Mouse (Mus musculus) forebrain, postnatal 0 days (tissue): ENCODE measurements at regions not wholly inside any gene's neighbourhood (a gene's known extent, or its start where the extent isn't known, plus 50 kb on each side); places are given as distances from the start of the nearest gene placed in this dataset.

Experiments
- ATAC-seq: fragments of 200-750 bp; cut with Nextera tagmentation; 2 replicates; pipeline ENCODE4 v1.8.0; 2017; ENCODE audit warnings: mild to moderate bottlenecking, moderate library complexity
- DNase-seq: peaks from one replicate; pipeline ENCODE4 v3.0.0-alpha.2; 2015
- H3K27ac ChIP-seq: fragments of 300-500 bp; sonication (generic); 2 replicates; pipeline ENCODE4 v1.5.1; 2014; ENCODE audit warnings: low read depth, mild to moderate bottlenecking, antibody characterized with exemption, low read length, moderate library complexity, mixed read lengths
- H3K27me3 ChIP-seq: fragments of 300-500 bp; sonication (generic); 2 replicates; pipeline ENCODE4 v1.6.1; 2014; ENCODE audit warnings: mild to moderate bottlenecking, low read length, mixed read lengths; ENCODE audit not compliant: insufficient read depth
- H3K36me3 ChIP-seq: fragments of 300-500 bp; sonication (generic); 2 replicates; pipeline ENCODE4 v1.6.1; 2014; ENCODE audit warnings: mild to moderate bottlenecking, moderate library complexity; ENCODE audit not compliant: insufficient read depth
- H3K4me1 ChIP-seq: fragments of 300-500 bp; sonication (generic); 2 replicates; pipeline ENCODE4 v1.6.1; 2014; ENCODE audit warnings: antibody characterized with exemption; ENCODE audit not compliant: insufficient read depth
- H3K4me2 ChIP-seq: fragments of 300-500 bp; sonication (generic); 2 replicates; pipeline ENCODE4 v1.6.1; 2014; ENCODE audit warnings: low read depth, mild to moderate bottlenecking, moderate library complexity
- H3K4me3 ChIP-seq: fragments of 300-500 bp; sonication (generic); 2 replicates; pipeline ENCODE4 v1.5.1; 2014; ENCODE audit warnings: low read depth, low read length, mixed read lengths
- H3K9ac ChIP-seq: fragments of 300-500 bp; sonication (generic); 2 replicates; pipeline ENCODE4 v1.6.1; 2014; ENCODE audit warnings: mild to moderate bottlenecking
- H3K9me3 ChIP-seq: fragments of 300-500 bp; sonication (generic); 2 replicates; pipeline ENCODE4 v1.6.1; 2016; ENCODE audit warnings: low read length
- CTCF ChIP-seq: sonication (generic); IDR thresholded peaks from 2 replicates; pipeline ENCODE4 v1.5.1; 2016; ENCODE audit warnings: antibody characterized with exemption, control low read depth, low read depth
- WGBS: fragments of 180-500 bp; shearing (Covaris S2); extraction: QIAGEN DNeasy Blood & Tissue Kit; methylation state at CpG from one replicate; pipeline ENCODE4 v1.1.7; 2014; 5-methylcytosine and 5-hydroxymethylcytosine counted together

- 18% methylated on average over 4 of the region's 4 CpGs for WGBS
- H3K4me3 ChIP-seq, result no peak overlapping the region
- H3K9me3 ChIP-seq, result no peaks in the 10 kb centered on the region
- DNase-seq, result peak; percentile 55
- TF ChIP-seq CTCF, result no peak
- no peak overlapping the region for H3K4me2 ChIP-seq
- no peak overlapping the region for H3K9ac ChIP-seq
- peak overlapping the region; percentile 59 for H3K27ac ChIP-seq
- ATAC-seq, result peak; percentile 94
- H3K4me1 ChIP-seq, result peaks cover 4% of the 10 kb centered on the region; the same call in 1 of the 2 replicates
- no peaks in the 10 kb centered on the region for H3K36me3 ChIP-seq
- H3K27me3 ChIP-seq, result no peaks in the 10 kb centered on the region
These were observed 123.5 kb downstream of the Anxa5 start for GRCm38 (mm10) chr3:36352032-36352742.

DNA sequence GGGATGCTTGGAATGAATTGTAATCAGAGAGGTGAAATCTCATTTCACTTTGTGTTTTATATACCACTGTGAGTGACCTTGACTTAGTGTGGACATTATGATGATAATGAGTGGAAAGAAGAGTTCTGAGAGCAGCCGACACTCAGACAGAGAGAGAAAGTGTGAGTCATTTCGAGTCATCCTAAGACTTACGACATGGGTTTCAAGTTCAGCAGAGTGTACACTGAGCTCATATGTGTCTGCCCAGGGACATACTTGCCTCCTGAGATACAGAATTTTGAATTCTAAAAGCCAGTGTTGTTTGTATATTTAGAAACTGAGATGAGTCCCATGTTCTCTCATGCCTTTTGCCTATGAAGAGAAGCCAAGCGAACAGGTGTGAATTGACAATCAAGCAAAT, 126.6 kb downstream of the Anxa5 start:
- DNase-seq (no peak), ATAC-seq (no peak)
- no peaks in the 10 kb centered on the region for H3K9me3 ChIP-seq
- no peaks in the 10 kb centered on the region for H3K27me3 ChIP-seq
- WGBS, result 83% methylated on average over 4 of the region's 4 CpGs
- no peaks in the 10 kb centered on the region for H3K36me3 ChIP-seq
- TF ChIP-seq CTCF, result no peak
- no peak overlapping the region for H3K9ac ChIP-seq
- H3K4me3 ChIP-seq, result no peak overlapping the region
- H3K4me2 ChIP-seq, result no peak overlapping the region
- no peak overlapping the region for H3K27ac ChIP-seq
- peaks cover 4% of the 10 kb centered on the region; the same call in 1 of the 2 replicates for H3K4me1 ChIP-seq

DNA sequence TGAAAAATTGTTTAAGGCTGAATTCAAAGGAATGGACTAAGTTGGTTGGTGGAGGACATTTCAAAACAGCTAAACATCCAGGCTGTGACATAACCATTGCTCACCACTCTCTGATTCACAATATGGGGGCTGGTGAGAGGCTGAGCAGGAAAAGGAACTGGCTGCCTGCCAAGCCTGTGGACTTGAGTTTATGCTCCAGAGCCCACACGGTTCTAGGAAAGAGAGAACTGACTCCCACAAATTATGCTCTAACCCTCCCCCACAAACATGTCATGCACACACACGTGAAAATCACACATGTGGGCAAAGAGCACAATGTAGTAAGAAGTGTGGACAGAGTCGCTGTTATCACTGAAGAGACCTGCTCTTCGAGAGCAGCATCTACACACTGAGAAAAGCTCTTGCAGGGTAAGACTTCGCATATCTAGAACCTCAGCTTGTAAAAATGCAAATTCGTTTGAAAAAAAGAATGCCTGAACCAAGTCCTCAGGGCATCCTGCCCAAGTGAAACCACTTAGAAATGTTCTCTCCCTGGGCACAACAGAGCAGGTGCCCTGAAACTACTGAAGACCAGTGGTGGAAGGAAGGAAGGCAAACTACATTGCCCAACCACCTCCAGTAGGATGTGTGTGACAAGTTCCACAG, 118.9 kb upstream of the Qrfpr start:
- Histone ChIP-seq H3K36me3 (no peaks in the 10 kb centered on the region), H3K27ac (no peak overlapping the region), H3K9me3 (no peaks in the 10 kb centered on the region), H3K9ac (no peak overlapping the region), H3K4me3 (no peak overlapping the region), H3K27me3 (no peaks in the 10 kb centered on the region), H3K4me1 (no peaks in the 10 kb centered on the region), H3K4me2 (no peak overlapping the region)
- ATAC-seq, result no peak
- TF ChIP-seq CTCF, result no peak
- DNase-seq, result no peak
- 69% methylated on average over 6 of the region's 6 CpGs for WGBS

DNA sequence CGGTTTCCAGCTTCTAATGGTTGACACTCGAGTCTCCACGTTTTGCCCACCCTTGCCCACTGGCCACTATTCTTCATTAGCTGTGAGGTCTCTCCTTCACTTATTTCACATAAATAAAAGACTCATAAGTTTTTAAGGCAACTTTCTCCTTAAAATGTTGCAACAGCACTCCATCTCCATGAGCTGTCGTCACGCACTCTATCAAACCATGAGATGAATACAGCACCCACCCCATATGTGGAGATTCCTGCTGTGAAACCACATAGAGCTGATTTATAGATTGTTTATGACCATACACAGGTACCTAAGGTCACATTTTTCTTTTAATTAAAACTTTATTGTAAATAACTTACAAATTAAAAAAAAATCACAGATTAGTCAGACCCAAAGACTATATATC, 117.5 kb upstream of the Qrfpr start:
- Histone ChIP-seq H3K9me3 (no peaks in the 10 kb centered on the region), H3K27ac (no peak overlapping the region), H3K4me3 (no peak overlapping the region), H3K27me3 (no peaks in the 10 kb centered on the region), H3K4me1 (no peaks in the 10 kb centered on the region), H3K36me3 (no peaks in the 10 kb centered on the region), H3K4me2 (no peak overlapping the region), H3K9ac (no peak overlapping the region)
- TF ChIP-seq CTCF, result no peak
- 95% methylated on average over 5 of the region's 5 CpGs for WGBS
- DNase-seq (no peak), ATAC-seq (no peak)

GRCm38 (mm10) chr3:36334279-36334678, 112.2 kb upstream of the Qrfpr start:
- no peak for ATAC-seq
- H3K4me2 ChIP-seq, result no peak overlapping the region
- no peak overlapping the region for H3K4me3 ChIP-seq
- H3K9me3 ChIP-seq, result no peaks in the 10 kb centered on the region
- no peak for TF ChIP-seq CTCF
- no peak overlapping the region for H3K9ac ChIP-seq
- H3K36me3 ChIP-seq, result no peaks in the 10 kb centered on the region
- 73% methylated on average over 5 of the region's 5 CpGs for WGBS
- no peak overlapping the region for H3K27ac ChIP-seq
- no peaks in the 10 kb centered on the region for H3K27me3 ChIP-seq
- H3K4me1 ChIP-seq, result no peaks in the 10 kb centered on the region
- DNase-seq, result no peak

GRCm38 (mm10) chr3:36332016-36332415, 109.9 kb upstream of the Qrfpr start:
- TF ChIP-seq CTCF, result no peak
- Histone ChIP-seq H3K27me3 (no peaks in the 10 kb centered on the region), H3K4me3 (no peak overlapping the region), H3K9ac (no peak overlapping the region), H3K4me2 (no peak overlapping the region), H3K9me3 (no peaks in the 10 kb centered on the region), H3K36me3 (no peaks in the 10 kb centered on the region), H3K27ac (no peak overlapping the region), H3K4me1 (no peaks in the 10 kb centered on the region)
- WGBS, result 80% methylated on average over 6 of the region's 6 CpGs
- DNase-seq (no peak), ATAC-seq (no peak)

GRCm38 (mm10) chr3:36330656-36331055, 108.5 kb upstream of the Qrfpr start:
- Histone ChIP-seq H3K4me3 (no peak overlapping the region), H3K9ac (no peak overlapping the region), H3K4me1 (no peaks in the 10 kb centered on the region), H3K36me3 (no peaks in the 10 kb centered on the region), H3K4me2 (no peak overlapping the region), H3K27ac (no peak overlapping the region), H3K27me3 (no peaks in the 10 kb centered on the region), H3K9me3 (no peaks in the 10 kb centered on the region)
- DNase-seq (no peak), ATAC-seq (no peak)
- WGBS, result 31% methylated on average over 9 of the region's 9 CpGs
- TF ChIP-seq CTCF, result peak; percentile 61
